Mouse (Mus musculus): Measurements from ENCODE around the gene Gm49388. TPM values are rescaled to one million over a fixed set of nuclear protein-coding genes. Genes with fewer than 3 reads are reported as not detected.

Gene Gm49388
- polyA plus RNA-seq, 1 experiment from 2014 or later, result not detected

DNA sequence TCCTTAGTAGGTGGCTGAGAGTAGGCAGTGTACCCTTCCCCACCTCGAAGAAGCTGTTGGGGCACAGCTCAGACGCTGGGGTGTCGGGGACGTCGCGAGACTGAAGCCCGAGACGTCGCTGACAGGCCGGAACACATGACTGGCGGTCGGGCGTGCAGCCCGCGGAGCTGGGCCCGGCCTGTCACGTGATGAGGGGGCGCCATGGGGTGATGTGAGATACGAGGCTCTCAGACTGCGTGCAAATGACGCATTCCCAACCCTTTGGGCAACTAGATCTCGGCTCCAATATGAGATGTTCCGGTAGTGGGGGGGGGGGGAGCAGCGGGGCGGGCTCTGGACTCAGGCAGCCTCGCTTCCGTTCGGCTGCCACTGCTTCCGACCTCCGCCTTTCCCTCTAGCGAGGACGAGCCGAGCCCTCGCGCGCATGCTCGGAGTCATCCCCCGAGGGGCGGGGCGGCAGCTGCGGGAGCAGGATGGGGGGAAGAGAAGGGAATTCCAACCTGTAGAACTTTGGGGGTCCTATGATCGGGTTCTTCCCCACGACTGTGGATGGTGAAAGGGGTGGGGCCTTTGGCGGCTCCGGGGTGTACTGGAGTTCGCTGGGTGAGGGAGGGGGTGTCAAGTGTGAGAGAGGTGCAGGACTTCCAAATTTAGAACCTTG, 56.1 kb downstream of the Gm49388 start:
- H3K9me3 ChIP-seq (replicated peaks), result no peaks in the 10 kb centered on the region
- under 1% methylated on average over 46 of the region's 46 CpGs for WGBS
- H3K27me3 ChIP-seq (ENCODE audit: low read depth, poor library complexity, severe bottlenecking), result no peaks in the 10 kb centered on the region
- H3K27ac ChIP-seq, result peak overlapping the region; percentile 88
- peak overlapping the region; percentile 86 for H3K4me3 ChIP-seq
- H3K36me3 ChIP-seq, result peaks cover 24% of the 10 kb centered on the region
- peaks cover 20% of the 10 kb centered on the region for H3K4me1 ChIP-seq
- peak; percentile 93 for DNase-seq (ENCODE audit: low spot score)

DNA sequence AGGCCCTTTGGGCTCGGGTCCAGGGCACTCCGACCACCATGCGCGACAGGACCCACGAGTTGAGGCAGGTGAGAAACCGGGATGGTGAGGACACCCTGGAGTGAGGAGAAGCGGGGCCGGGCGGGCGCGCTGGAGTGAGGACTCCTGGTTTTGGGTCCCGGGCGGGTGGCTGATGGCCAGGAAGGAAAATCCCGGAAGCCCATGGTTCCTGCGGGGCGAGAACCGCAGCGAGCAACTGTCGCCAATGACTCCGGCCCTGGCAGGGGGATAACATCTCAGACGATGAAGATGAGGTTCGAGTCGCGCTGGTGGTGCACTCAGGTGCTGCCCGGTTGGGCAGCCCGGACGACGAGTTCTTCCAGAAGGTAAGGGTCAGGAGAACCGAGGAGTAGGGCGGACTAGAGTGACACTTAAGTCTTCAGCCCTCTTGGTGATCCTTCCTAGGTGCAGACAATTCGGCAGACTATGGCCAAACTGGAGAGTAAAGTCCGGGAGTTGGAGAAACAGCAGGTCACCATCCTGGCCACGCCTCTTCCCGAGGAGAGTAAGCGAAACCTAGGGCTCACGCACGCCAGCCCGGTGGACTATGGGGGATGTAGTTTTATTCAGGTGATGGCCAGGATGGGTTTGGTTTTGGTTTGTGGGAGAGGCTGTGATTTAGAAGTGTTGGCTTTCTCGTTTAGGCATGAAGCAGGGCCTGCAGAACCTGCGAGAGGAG, 56.8 kb downstream of the Gm49388 start:
- Histone ChIP-seq H3K36me3 (peaks cover 31% of the 10 kb centered on the region), H3K9me3 (replicated peaks) (no peaks in the 10 kb centered on the region), H3K27ac (peak overlapping the region; percentile 88), H3K4me1 (peaks cover 20% of the 10 kb centered on the region), H3K27me3 (ENCODE audit: low read depth, poor library complexity, severe bottlenecking) (no peaks in the 10 kb centered on the region), H3K4me3 (peak overlapping the region; percentile 86)
- under 1% methylated on average over 40 of the region's 40 CpGs for WGBS
- peak; percentile 79 for DNase-seq (ENCODE audit: low spot score)

DNA sequence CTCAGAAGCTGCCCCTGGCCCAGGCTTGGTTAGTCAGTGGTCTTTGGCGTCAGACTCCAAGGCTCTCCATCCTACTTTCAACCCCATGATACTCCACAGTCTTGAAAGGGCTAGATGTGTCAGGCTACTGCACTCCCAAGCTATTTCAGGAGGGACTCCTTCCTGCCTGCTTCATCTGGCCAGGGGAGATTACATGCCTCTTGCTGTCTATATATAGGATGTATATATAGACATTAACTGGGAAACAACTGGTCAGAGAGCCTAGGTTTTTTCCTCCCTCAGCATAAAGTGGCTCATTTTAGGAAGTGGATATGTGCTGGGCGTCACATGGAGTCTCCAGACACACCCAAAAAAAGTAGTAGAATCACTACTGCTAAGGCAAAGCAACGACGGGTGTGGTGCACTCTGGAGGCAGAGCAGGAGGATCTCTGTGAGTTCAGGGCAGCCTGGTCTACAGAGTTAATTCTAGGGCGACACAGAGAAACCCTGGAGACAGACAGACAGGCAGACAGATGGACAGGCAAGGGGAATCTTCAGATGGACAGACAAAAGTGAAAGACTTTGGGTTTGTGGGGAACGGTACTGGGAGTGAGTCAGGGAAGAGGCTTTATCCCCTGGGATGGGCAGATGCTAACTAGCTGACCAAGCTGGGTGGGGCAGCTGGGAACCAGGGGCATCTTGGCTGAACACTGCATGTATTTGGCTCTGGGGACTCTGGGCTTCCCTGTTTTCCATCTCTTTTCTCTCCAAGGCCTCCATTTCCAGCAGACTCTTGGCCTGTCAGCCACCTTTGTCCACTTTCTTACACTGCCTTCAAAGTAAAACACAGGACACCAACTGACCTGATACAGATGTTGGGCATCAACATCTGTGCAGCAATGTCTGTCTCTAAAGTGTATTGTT, 64.8 kb downstream of the Gm49388 start:
- Histone ChIP-seq H3K27me3 (ENCODE audit: low read depth, poor library complexity, severe bottlenecking) (no peaks in the 10 kb centered on the region), H3K4me1 (no peaks in the 10 kb centered on the region), H3K4me3 (no peak overlapping the region), H3K36me3 (peaks cover 28% of the 10 kb centered on the region), H3K27ac (no peak overlapping the region), H3K9me3 (replicated peaks) (no peaks in the 10 kb centered on the region)
- 78% methylated on average over 6 of the region's 6 CpGs for WGBS
- DNase-seq (ENCODE audit: low spot score), result no peak

DNA sequence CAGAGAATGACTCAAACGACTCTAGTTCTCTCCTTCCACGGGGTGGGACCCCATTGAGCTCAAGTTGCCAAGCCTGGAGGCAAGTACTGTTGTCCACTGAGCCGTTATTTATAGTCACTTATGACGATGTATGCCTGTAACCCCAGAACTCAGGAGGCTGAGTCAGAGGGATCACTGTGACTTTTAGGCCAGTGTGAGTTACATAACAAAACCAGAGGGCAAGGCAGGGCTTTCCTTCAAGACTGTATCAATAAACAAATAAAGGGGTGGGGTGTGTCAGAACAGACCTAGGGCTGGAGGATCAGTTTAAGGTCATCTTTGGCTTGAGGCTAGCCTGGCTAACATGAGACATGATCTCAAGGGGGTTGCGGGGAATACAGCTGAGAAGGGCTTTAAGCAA, 65.5 kb downstream of the Gm49388 start:
- Histone ChIP-seq H3K9me3 (replicated peaks) (no peaks in the 10 kb centered on the region), H3K4me1 (no peaks in the 10 kb centered on the region), H3K27ac (no peak overlapping the region), H3K27me3 (ENCODE audit: low read depth, poor library complexity, severe bottlenecking) (no peaks in the 10 kb centered on the region), H3K4me3 (no peak overlapping the region), H3K36me3 (peaks cover 23% of the 10 kb centered on the region)
- no peak for DNase-seq (ENCODE audit: low spot score)
- 77% methylated on average over 5 of the region's 5 CpGs for WGBS

Other genes with a start within 250 kb of the Gm49388 start
- gene Tmem265, start 224.2 kb upstream of the Gm49388 start, polyA plus RNA-seq (2016; fragmentation: Nextera tagmentation; extraction: Ambion mirVana), result 3.1 and 4.1 TPM in 2 replicates
- gene Phkg2, start 212.3 kb upstream of the Gm49388 start, polyA plus RNA-seq (2016; fragmentation: Nextera tagmentation; extraction: Ambion mirVana), result 34.1 and 39.6 TPM in 2 replicates
- gene Ccdc189, start 197.0 kb upstream of the Gm49388 start, polyA plus RNA-seq (2016; fragmentation: Nextera tagmentation; extraction: Ambion mirVana), result 9.4 and 12.4 TPM in 2 replicates
- gene Rnf40, start 196.8 kb upstream of the Gm49388 start, polyA plus RNA-seq (2016; fragmentation: Nextera tagmentation; extraction: Ambion mirVana), result 62.2 and 69.6 TPM in 2 replicates
- gene Zfp629, start 169.8 kb upstream of the Gm49388 start, polyA plus RNA-seq (2016; fragmentation: Nextera tagmentation; extraction: Ambion mirVana), result 29.0 and 32.9 TPM in 2 replicates
- gene Bcl7c, start 76.7 kb upstream of the Gm49388 start, polyA plus RNA-seq (2016; fragmentation: Nextera tagmentation; extraction: Ambion mirVana), result 77.9 and 79.5 TPM in 2 replicates
- 11.1 and 14.2 TPM in 2 replicates for gene Ctf1, start 72.9 kb upstream of the Gm49388 start, polyA plus RNA-seq (2016; fragmentation: Nextera tagmentation; extraction: Ambion mirVana)
- gene Ctf2, start 53.4 kb upstream of the Gm49388 start, polyA plus RNA-seq (2016; fragmentation: Nextera tagmentation; extraction: Ambion mirVana), result 0.28 and 0.73 TPM in 2 replicates
- 9.4 and 10.8 TPM in 2 replicates for gene Fbxl19, start 41.1 kb upstream of the Gm49388 start, polyA plus RNA-seq (2016; fragmentation: Nextera tagmentation; extraction: Ambion mirVana)
- 15.2 and 16.0 TPM in 2 replicates for gene Orai3, start 15.8 kb upstream of the Gm49388 start, polyA plus RNA-seq (2016; fragmentation: Nextera tagmentation; extraction: Ambion mirVana)
- gene Setd1a, start 8.9 kb upstream of the Gm49388 start, polyA plus RNA-seq (2016; fragmentation: Nextera tagmentation; extraction: Ambion mirVana), result 21.9 and 24.2 TPM in 2 replicates
- 5.5 and 8.2 TPM in 2 replicates for gene Hsd3b7, start 15.0 kb downstream of the Gm49388 start, polyA plus RNA-seq (2016; fragmentation: Nextera tagmentation; extraction: Ambion mirVana)
- gene Stx4a, start 38.7 kb downstream of the Gm49388 start, polyA plus RNA-seq (2016; fragmentation: Nextera tagmentation; extraction: Ambion mirVana), result 20.2 and 28.5 TPM in 2 replicates
- 3.9 and 9.3 TPM in 2 replicates for gene Stx1b, start 38.9 kb downstream of the Gm49388 start, polyA plus RNA-seq (2016; fragmentation: Nextera tagmentation; extraction: Ambion mirVana)
- gene Zfp646, start 90.6 kb downstream of the Gm49388 start, polyA plus RNA-seq (2016; fragmentation: Nextera tagmentation; extraction: Ambion mirVana), result 20.0 and 20.3 TPM in 2 replicates
- 47.9 and 48.0 TPM in 2 replicates for gene Zfp668, start 91.2 kb downstream of the Gm49388 start, polyA plus RNA-seq (2016; fragmentation: Nextera tagmentation; extraction: Ambion mirVana)
- 0.50 and 0.75 TPM in 2 replicates for gene Prss53, start 105.4 kb downstream of the Gm49388 start, polyA plus RNA-seq (2016; fragmentation: Nextera tagmentation; extraction: Ambion mirVana)
- gene Gm21974, start 109.8 kb downstream of the Gm49388 start, polyA plus RNA-seq (2016; fragmentation: Nextera tagmentation; extraction: Ambion mirVana), result not detected in 2 replicates
- gene Vkorc1, start 110.0 kb downstream of the Gm49388 start, polyA plus RNA-seq (2016; fragmentation: Nextera tagmentation; extraction: Ambion mirVana), result 48.3 and 51.8 TPM in 2 replicates
- 130 and 137 TPM in 2 replicates for gene Bckdk, start 118.5 kb downstream of the Gm49388 start, polyA plus RNA-seq (2016; fragmentation: Nextera tagmentation; extraction: Ambion mirVana)
- 48.0 and 53.0 TPM in 2 replicates for gene Kat8, start 126.9 kb downstream of the Gm49388 start, polyA plus RNA-seq (2016; fragmentation: Nextera tagmentation; extraction: Ambion mirVana)
- gene Prss8, start 144.5 kb downstream of the Gm49388 start, polyA plus RNA-seq (2016; fragmentation: Nextera tagmentation; extraction: Ambion mirVana), result 6.3 and 7.2 TPM in 2 replicates
- gene Prss36, start 161.1 kb downstream of the Gm49388 start, polyA plus RNA-seq (2016; fragmentation: Nextera tagmentation; extraction: Ambion mirVana), result 9.7 and 10.1 TPM in 2 replicates
- 408 and 469 TPM in 2 replicates for gene Fus, start 181.8 kb downstream of the Gm49388 start, polyA plus RNA-seq (2016; fragmentation: Nextera tagmentation; extraction: Ambion mirVana)
- 5.2 and 6.5 TPM in 2 replicates for gene Pycard, start 208.3 kb downstream of the Gm49388 start, polyA plus RNA-seq (2016; fragmentation: Nextera tagmentation; extraction: Ambion mirVana)
- not detected in 2 replicates for gene Trim72, start 218.3 kb downstream of the Gm49388 start, polyA plus RNA-seq (2016; fragmentation: Nextera tagmentation; extraction: Ambion mirVana)

Data from limb, embryonic 10.5 days (tissue).